Mouse (Mus musculus) liver, adult 2 months (tissue): ENCODE measurements around the gene BC005561.

Experiments used
- CTCF ChIP-seq: fragments of 200-500 bp; IDR thresholded peaks from 2 replicates; pipeline ENCODE4 v1.5.1; 2011; ENCODE audit warnings: low read depth, low read length, control low read depth
- POLR2A ChIP-seq: fragments of 200-500 bp; IDR thresholded peaks from 2 replicates; pipeline ENCODE4 v1.6.1; 2011; ENCODE audit warnings: low read length, control low read depth; ENCODE audit not compliant: insufficient read depth; ENCODE audit errors: extremely low read depth

DNA sequence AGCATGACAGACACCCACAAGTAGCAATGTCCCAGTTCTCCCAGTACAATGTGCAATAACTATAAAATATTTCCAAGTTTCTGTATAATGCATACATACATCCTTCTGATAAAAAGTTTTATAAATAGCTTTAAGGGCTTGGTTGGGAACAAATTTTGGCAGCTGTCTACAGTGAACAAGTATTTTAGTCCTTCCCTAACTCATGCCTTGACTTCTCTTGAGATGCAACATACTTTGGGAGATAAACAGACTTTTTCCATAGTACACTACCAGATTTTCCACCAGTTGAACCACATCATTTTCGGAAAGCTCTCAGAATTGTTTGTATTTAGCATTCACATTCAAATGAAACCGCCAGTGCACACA lies 340 bp upstream of the BC005561 start:
- TF ChIP-seq CTCF (no peak), POLR2A (no peak)
